Mouse (Mus musculus): ENCODE results near the gene Ldlrad1. TPM values are rescaled to one million over a fixed set of nuclear protein-coding genes. Genes with fewer than 3 reads are reported as not detected.

Ldlrad1 gene
- polyA plus RNA-seq, 1 experiment from 2014 or later, result not detected

DNA sequence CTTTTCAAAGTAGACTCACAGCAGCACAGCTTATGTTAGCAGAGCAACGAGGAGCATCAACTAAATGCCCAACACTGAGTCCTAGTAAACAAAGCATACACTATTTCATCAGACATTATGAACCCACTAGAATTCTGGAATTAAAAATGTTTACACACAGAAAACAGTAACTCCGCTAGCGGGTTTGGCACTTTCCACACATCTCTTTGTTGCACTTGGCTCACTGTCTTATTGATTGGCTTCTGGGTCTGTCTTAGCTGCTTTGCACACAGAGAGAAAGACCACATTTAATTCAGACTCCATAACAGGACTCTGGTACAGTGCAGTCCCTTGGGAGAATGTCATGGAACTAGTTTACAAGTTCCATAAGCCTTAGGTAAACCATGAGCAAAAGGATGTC is 39.1 kb downstream of the Ldlrad1 start:
- peaks cover 13 to 68% of the 10 kb centered on the region in 2 experiments for H3K4me1 ChIP-seq (ENCODE audit: control insufficient read depth in 2 of 2, insufficient read depth in 2 of 2, low read length in 2 of 2)
- H3K4me3 ChIP-seq (ENCODE audit: control insufficient read depth in 1 of 2, insufficient read depth in 1 of 2, low read depth in 1 of 2, low read length in 2 of 2), result no peak overlapping the region
- 0 out of 2 replicates have a peak, but pooled peaks cover 5% of the 10 kb centered on the region for H3K36me3 ChIP-seq (ENCODE audit: control insufficient read depth, insufficient read depth, low read length)
- H3K27ac ChIP-seq (replicated peaks in 1 of 2; ENCODE audit: control insufficient read depth in 1 of 2, insufficient read depth in 1 of 2, low read depth in 2 of 2, low read length in 2 of 2), result no peak overlapping the region
- H3K9ac ChIP-seq (ENCODE audit: low read length), result no peak overlapping the region
- H3K27me3 ChIP-seq (ENCODE audit: control insufficient read depth, insufficient read depth, low read length), result no peaks in the 10 kb centered on the region
- H3K4me2 ChIP-seq (ENCODE audit: low read length), result no peak overlapping the region
- WGBS, result 84% methylated on average over 3 of the region's 3 CpGs
- H3K9me3 ChIP-seq (ENCODE audit: control insufficient read depth, low read length), result no peaks in the 10 kb centered on the region
- no peak for ATAC-seq (ENCODE audit: insufficient number of reproducible peaks, insufficient read depth, low FRiP score, low read depth)

DNA sequence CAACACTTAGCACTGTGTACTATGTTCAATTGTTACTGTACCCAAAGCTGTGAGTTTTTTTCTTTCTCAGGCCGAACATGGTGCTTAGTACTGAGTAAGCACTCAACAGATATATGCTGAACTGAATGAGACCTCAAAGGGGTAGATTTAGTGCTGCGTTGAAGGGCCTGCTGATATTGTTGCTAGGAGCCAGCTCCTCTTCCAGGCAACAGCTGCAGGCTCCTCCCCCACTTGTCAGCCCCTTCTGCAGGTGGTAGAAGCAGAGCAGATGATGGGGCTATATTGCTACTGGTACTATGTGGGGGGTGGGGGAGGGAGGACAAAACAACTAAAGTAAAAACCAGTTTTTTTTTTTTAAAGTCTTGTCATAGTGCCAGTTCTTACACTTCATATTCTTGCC is 40.5 kb downstream of the Ldlrad1 start:
- Histone ChIP-seq H3K9me3 (ENCODE audit: control insufficient read depth, low read length) (no peaks in the 10 kb centered on the region), H3K4me2 (ENCODE audit: low read length) (no peak overlapping the region), H3K36me3 (ENCODE audit: control insufficient read depth, insufficient read depth, low read length) (0 out of 2 replicates have a peak, but pooled peaks cover 4% of the 10 kb centered on the region), H3K27ac (replicated peaks in 1 of 2; ENCODE audit: control insufficient read depth in 1 of 2, insufficient read depth in 1 of 2, low read depth in 2 of 2, low read length in 2 of 2) (peak overlapping the region in 1 of 2 experiments; percentile 38; a peak in 2 of 4 replicates), H3K27me3 (ENCODE audit: control insufficient read depth, insufficient read depth, low read length) (no peaks in the 10 kb centered on the region), H3K4me3 (ENCODE audit: control insufficient read depth in 1 of 2, insufficient read depth in 1 of 2, low read depth in 1 of 2, low read length in 2 of 2) (no peak overlapping the region), H3K9ac (ENCODE audit: low read length) (peak overlapping the region; percentile 4; the same call in 1 of the 2 replicates), H3K4me1 (ENCODE audit: control insufficient read depth in 2 of 2, insufficient read depth in 2 of 2, low read length in 2 of 2) (peaks cover 11 to 60% of the 10 kb centered on the region in 2 experiments)
- 9% methylated on average over 2 of the region's 2 CpGs for WGBS
- ATAC-seq (ENCODE audit: insufficient number of reproducible peaks, insufficient read depth, low FRiP score, low read depth), result no peak

DNA sequence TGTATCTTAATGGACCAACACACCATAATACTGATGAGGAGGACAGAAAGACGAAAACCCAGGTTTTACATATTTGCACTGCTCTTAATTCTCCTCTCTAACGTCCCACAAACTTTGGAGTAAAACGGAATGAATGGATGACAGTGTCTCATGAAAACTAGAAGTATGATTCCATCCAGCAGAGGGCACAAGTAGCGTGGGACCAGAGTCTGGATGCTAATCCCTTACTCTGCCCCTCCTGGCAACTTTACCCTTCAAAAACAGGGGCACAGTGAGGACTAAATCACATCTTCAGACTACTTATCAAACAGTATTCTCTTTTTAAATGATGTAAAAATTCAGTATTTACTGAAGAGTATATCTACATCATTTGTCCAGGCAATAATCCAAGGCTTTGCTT is 41.5 kb downstream of the Ldlrad1 start:
- Histone ChIP-seq H3K36me3 (ENCODE audit: control insufficient read depth, insufficient read depth, low read length) (0 out of 2 replicates have a peak, but pooled peaks cover 4% of the 10 kb centered on the region), H3K4me1 (ENCODE audit: control insufficient read depth in 2 of 2, insufficient read depth in 2 of 2, low read length in 2 of 2) (peaks cover 13 to 51% of the 10 kb centered on the region in 2 experiments), H3K4me3 (ENCODE audit: control insufficient read depth in 1 of 2, insufficient read depth in 1 of 2, low read depth in 1 of 2, low read length in 2 of 2) (no peak overlapping the region), H3K27me3 (ENCODE audit: control insufficient read depth, insufficient read depth, low read length) (no peaks in the 10 kb centered on the region), H3K27ac (replicated peaks in 1 of 2; ENCODE audit: control insufficient read depth in 1 of 2, insufficient read depth in 1 of 2, low read depth in 2 of 2, low read length in 2 of 2) (no peak overlapping the region), H3K9me3 (ENCODE audit: control insufficient read depth, low read length) (no peaks in the 10 kb centered on the region), H3K9ac (ENCODE audit: low read length) (no peak overlapping the region), H3K4me2 (ENCODE audit: low read length) (no peak overlapping the region)
- 19% methylated on average over 4 of the region's 4 CpGs for WGBS
- ATAC-seq (ENCODE audit: insufficient number of reproducible peaks, insufficient read depth, low FRiP score, low read depth), result no peak

DNA sequence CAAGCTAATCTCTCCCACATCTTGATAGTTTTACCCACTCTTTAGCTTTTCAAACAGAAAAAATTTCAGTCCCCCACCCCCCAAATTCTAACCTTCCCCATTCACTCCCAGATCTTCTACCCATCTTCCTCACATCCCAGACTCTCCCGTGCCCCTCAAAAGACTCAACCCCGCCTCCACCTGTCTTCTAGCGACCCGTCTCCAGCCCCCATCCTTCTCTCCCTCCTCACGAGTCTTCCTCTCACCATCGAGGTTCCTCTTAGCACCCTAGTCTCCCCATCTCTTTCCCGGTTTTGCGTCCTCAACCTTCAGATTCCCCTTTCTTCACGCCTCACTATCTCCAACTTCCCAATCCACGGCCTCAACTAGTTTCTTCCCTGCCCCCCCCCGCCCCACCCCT is 43.5 kb downstream of the Ldlrad1 start:
- no peaks in the 10 kb centered on the region for H3K27me3 ChIP-seq (ENCODE audit: control insufficient read depth, insufficient read depth, low read length)
- peak overlapping the region; percentile 93 for H3K9ac ChIP-seq (ENCODE audit: low read length)
- H3K36me3 ChIP-seq (ENCODE audit: control insufficient read depth, insufficient read depth, low read length), result no peaks in the 10 kb centered on the region
- ATAC-seq (ENCODE audit: insufficient number of reproducible peaks, insufficient read depth, low FRiP score, low read depth), result no peak
- peaks cover 9 to 33% of the 10 kb centered on the region in 2 experiments for H3K4me1 ChIP-seq (ENCODE audit: control insufficient read depth in 2 of 2, insufficient read depth in 2 of 2, low read length in 2 of 2)
- WGBS, result under 1% methylated on average over 11 of the region's 11 CpGs
- peak overlapping the region; percentile 80 for H3K4me2 ChIP-seq (ENCODE audit: low read length)
- no peaks in the 10 kb centered on the region for H3K9me3 ChIP-seq (ENCODE audit: control insufficient read depth, low read length)
- H3K4me3 ChIP-seq (ENCODE audit: control insufficient read depth in 1 of 2, insufficient read depth in 1 of 2, low read depth in 1 of 2, low read length in 2 of 2), result peak overlapping the region; percentile 68 to 72
- H3K27ac ChIP-seq (replicated peaks in 1 of 2; ENCODE audit: control insufficient read depth in 1 of 2, insufficient read depth in 1 of 2, low read depth in 2 of 2, low read length in 2 of 2), result peak overlapping the region; percentile 56 to 86

DNA sequence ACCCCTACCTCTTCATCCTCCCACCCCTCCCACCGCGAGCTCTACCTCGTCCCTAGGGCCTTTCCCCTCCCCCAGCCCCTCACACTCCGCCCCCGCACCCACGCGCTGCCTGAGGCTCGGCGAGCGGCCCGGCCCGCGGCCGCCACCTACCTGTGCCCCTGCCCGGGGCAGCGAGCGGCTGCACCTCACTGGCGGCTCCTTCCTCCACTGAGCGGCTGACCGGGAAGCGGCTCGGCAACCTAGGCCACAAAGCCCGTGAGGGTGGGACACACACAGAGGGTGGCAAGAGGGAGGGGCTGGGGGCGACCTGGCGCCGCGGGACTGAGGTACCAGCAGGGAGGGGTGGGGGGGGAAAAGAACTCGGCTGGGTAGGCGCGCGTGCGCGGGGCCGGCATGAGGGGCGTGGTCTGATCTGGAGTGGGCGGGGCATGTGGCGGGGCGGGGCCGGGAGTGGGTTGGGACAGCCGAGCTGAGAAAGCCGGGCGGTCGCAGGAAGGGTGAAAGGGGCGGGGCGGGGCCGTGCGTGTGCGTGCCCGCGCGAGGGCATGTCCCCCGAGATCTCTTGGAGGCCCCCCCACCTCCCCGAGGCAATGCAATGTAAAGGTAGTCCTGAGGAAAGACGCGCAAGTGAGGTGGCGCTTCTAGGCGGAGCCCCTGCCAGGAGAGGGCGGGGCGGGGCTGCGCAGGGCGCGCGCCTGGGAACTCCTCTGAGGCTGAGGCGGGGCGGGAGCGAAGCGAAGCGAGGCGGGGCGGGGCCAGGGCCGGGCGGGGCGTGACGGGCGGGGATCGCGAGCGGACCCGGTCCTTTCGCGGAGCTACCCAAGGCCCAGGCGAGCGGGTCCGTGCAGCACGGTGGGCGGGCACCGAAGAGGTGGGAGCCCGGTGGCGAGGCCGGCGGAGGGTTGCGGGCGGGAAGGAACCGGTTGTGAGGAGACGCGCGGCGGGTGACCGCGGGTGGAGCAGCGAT is 44.4 kb downstream of the Ldlrad1 start, which contains the start of the genes Lrrc42 and Hspb11:
TSS of gene Lrrc42 (minus strand) at position 408 of the 967 bp plus-strand sequence.
TSS of gene Hspb11 (plus strand) at position 469 of the 967 bp plus-strand sequence.
- Histone ChIP-seq H3K9ac (ENCODE audit: low read length) (peak within 1 kb of the TSS; percentile 93), H3K27ac (replicated peaks in 1 of 2; ENCODE audit: control insufficient read depth in 1 of 2, insufficient read depth in 1 of 2, low read depth in 2 of 2, low read length in 2 of 2) (peak within 1 kb of the TSS; percentile 83 to 86), H3K27me3 (ENCODE audit: control insufficient read depth, insufficient read depth, low read length) (no peaks in the 10 kb centered on the region), H3K36me3 (ENCODE audit: control insufficient read depth, insufficient read depth, low read length) (no peaks in the 10 kb centered on the region), H3K4me3 (ENCODE audit: control insufficient read depth in 1 of 2, insufficient read depth in 1 of 2, low read depth in 1 of 2, low read length in 2 of 2) (peak within 1 kb of the TSS; percentile 72 to 98), H3K4me1 (ENCODE audit: control insufficient read depth in 2 of 2, insufficient read depth in 2 of 2, low read length in 2 of 2) (peaks cover 9 to 30% of the 10 kb centered on the region in 2 experiments), H3K4me2 (ENCODE audit: low read length) (peak within 1 kb of the TSS; percentile 80), H3K9me3 (ENCODE audit: control insufficient read depth, low read length) (no peaks in the 10 kb centered on the region)
- WGBS, result under 1% methylated on average over 84 of the region's 101 CpGs
- ATAC-seq (ENCODE audit: insufficient number of reproducible peaks, insufficient read depth, low FRiP score, low read depth), result peak; percentile 97

DNA sequence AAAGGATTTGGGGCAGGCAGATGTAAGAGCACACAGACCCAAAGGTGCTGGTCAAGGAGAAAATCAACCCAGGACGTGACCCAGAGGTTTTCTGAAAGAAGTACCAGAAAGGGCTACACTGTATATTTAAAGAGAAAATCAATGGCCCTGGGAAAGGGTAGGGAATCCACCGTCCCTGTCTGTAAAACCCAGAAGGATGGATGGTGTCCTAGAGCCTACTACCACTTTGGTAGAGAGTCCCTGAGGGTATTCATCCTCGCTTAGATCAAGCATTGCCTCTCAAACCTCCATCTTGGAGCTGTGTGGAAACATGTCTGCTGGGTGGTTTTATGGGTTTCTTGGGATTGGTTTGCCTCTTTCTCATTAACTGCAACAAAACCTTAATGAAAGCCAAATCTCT is 45.4 kb downstream of the Ldlrad1 start:
- H3K36me3 ChIP-seq (ENCODE audit: control insufficient read depth, insufficient read depth, low read length), result no peaks in the 10 kb centered on the region
- no peaks in the 10 kb centered on the region for H3K27me3 ChIP-seq (ENCODE audit: control insufficient read depth, insufficient read depth, low read length)
- H3K9me3 ChIP-seq (ENCODE audit: control insufficient read depth, low read length), result no peaks in the 10 kb centered on the region
- peaks cover 6 to 23% of the 10 kb centered on the region in 2 experiments; a peak in 3 of 4 replicates for H3K4me1 ChIP-seq (ENCODE audit: control insufficient read depth in 2 of 2, insufficient read depth in 2 of 2, low read length in 2 of 2)
- peak overlapping the region; percentile 83 to 86; a peak in 3 of 4 replicates for H3K27ac ChIP-seq (replicated peaks in 1 of 2; ENCODE audit: control insufficient read depth in 1 of 2, insufficient read depth in 1 of 2, low read depth in 2 of 2, low read length in 2 of 2)
- peak overlapping the region; percentile 93 for H3K9ac ChIP-seq (ENCODE audit: low read length)
- H3K4me3 ChIP-seq (ENCODE audit: control insufficient read depth in 1 of 2, insufficient read depth in 1 of 2, low read depth in 1 of 2, low read length in 2 of 2), result peak overlapping the region; percentile 72 to 98
- ATAC-seq (ENCODE audit: insufficient number of reproducible peaks, insufficient read depth, low FRiP score, low read depth), result no peak
- peak overlapping the region; percentile 73 for H3K4me2 ChIP-seq (ENCODE audit: low read length)
- WGBS, result 27% methylated on average over 3 of the region's 3 CpGs

DNA sequence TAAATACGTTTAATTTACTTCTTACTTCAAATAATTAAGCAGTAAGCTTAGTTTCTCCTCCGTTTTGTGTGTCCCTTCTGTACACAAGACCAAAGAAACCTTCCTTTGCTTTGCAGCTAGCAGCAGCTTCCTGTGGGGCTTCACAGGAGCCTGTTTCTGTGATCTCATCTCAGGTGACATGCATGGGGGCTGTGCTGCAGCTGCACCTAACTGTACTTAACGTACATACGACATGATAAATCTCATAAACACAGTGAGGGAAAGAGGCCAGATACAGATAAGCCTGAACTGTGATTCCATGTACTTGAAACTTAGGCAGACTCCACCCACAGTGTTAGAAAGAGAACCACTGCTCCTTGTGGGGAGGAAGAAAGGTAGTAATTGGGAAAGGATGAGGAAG is 51.0 kb downstream of the Ldlrad1 start:
- H3K9me3 ChIP-seq (ENCODE audit: control insufficient read depth, low read length), result peaks cover 2% of the 10 kb centered on the region; the same call in 1 of the 2 replicates
- H3K9ac ChIP-seq (ENCODE audit: low read length), result no peak overlapping the region
- WGBS, result 30% methylated on average over 4 of the region's 4 CpGs
- H3K36me3 ChIP-seq (ENCODE audit: control insufficient read depth, insufficient read depth, low read length), result 0 out of 2 replicates have a peak, but pooled peaks cover 6% of the 10 kb centered on the region
- no peak for ATAC-seq (ENCODE audit: insufficient number of reproducible peaks, insufficient read depth, low FRiP score, low read depth)
- peaks cover 2% of the 10 kb centered on the region in 2 experiments; a peak in 2 of 4 replicates for H3K4me1 ChIP-seq (ENCODE audit: control insufficient read depth in 2 of 2, insufficient read depth in 2 of 2, low read length in 2 of 2)
- H3K4me2 ChIP-seq (ENCODE audit: low read length), result no peak overlapping the region
- no peaks in the 10 kb centered on the region for H3K27me3 ChIP-seq (ENCODE audit: control insufficient read depth, insufficient read depth, low read length)
- no peak overlapping the region for H3K4me3 ChIP-seq (ENCODE audit: control insufficient read depth in 1 of 2, insufficient read depth in 1 of 2, low read depth in 1 of 2, low read length in 2 of 2)
- H3K27ac ChIP-seq (replicated peaks in 1 of 2; ENCODE audit: control insufficient read depth in 1 of 2, insufficient read depth in 1 of 2, low read depth in 2 of 2, low read length in 2 of 2), result no peak overlapping the region

Data from heart, embryonic 14.5 days (tissue).